ENCODE assay signal across 11 mouse cellular contexts in genomic region chr10:69046008-69046555, GRCm38 (mm10).
DNase-seq lines count a peak whose midpoint lies in the region; ATAC-seq and TF ChIP-seq lines count a peak whose summit lies in the region.
"Had no signal": no experiment of that assay in that cellular context is flagged by ENCODE, and none has a peak within 500 bp of the region (broad histone marks: within the 10 kb centered on the region; RNA-seq: fewer than 3 reads in every experiment).

No protein-coding gene starts in this region.

- no peak overlapping the region for H3K4me2 ChIP-seq in embryonic facial prominence, embryonic 12.5 days (replicated peaks)
- H3K4me2 ChIP-seq in limb, embryonic 14.5 days (replicated peaks; ENCODE audit: low read depth, low read length, severe bottlenecking), result no peak overlapping the region

- 37% methylated on average over 10 of the region's 10 CpGs for WGBS in kidney, adult 2 months
- 11% methylated on average over 10 of the region's 10 CpGs for WGBS in embryonic facial prominence, embryonic 12.5 days
- WGBS in limb, embryonic 14.5 days, result 14% methylated on average over 10 of the region's 10 CpGs

- peak; percentile 3 to 48 for DNase-seq in adrenal gland, adult (ENCODE audit: inconsistent age in 2 of 2, low spot score in 1 of 2)
- no peak for DNase-seq in adrenal gland, adult 18-20 months (ENCODE audit: low spot score in 2 of 2)
- DNase-seq in kidney, adult 2 months, result peak; percentile 33
- DNase-seq in kidney, adult 9 months, result no peak
- DNase-seq in limb, embryonic 14.5 days (ENCODE audit: low spot score), result peak; percentile 62
- no peak for DNase-seq in liver
- DNase-seq: layer of hippocampus, adult 9-11 months had no signal

- TF ChIP-seq CTCF in kidney, adult 2 months (conservative IDR thresholded peaks at IDR 0.05; ENCODE audit: insufficient read depth, insufficient read length, low read depth, low read length), result no peak

- no peaks in the 10 kb centered on the region; the same call in 1 of the 2 replicates for H3K4me1 ChIP-seq in kidney, adult 2 months (ENCODE audit: control insufficient read depth, insufficient read depth, low read length)
- H3K4me1 ChIP-seq in embryonic facial prominence, embryonic 12.5 days, result peaks cover 28% of the 10 kb centered on the region
- H3K4me1 ChIP-seq in limb, embryonic 14.5 days (ENCODE audit: control insufficient read depth, insufficient read depth, low read length), result peaks cover 28% of the 10 kb centered on the region

- H3K9ac ChIP-seq in embryonic facial prominence, embryonic 12.5 days, result no peak overlapping the region
- H3K9ac ChIP-seq in limb, embryonic 14.5 days (ENCODE audit: low read depth, low read length, severe bottlenecking), result no peak overlapping the region
- H3K9ac ChIP-seq: liver, embryonic 14.5 days had no signal

- H3K4me3 ChIP-seq in kidney, adult 2 months (ENCODE audit: insufficient read depth, low read depth, low read length), result no peak overlapping the region
- no peak overlapping the region for H3K4me3 ChIP-seq in embryonic facial prominence, embryonic 12.5 days
- H3K4me3 ChIP-seq in limb, embryonic 14.5 days (replicated peaks; ENCODE audit: low read length), result no peak overlapping the region
- H3K4me3 ChIP-seq: midbrain, embryonic 10.5 days had no signal

- H3K9me3 ChIP-seq in embryonic facial prominence, embryonic 12.5 days, result no peaks in the 10 kb centered on the region
- H3K9me3 ChIP-seq in limb, embryonic 14.5 days (ENCODE audit: control insufficient read depth, low read length), result no peaks in the 10 kb centered on the region
- H3K9me3 ChIP-seq: midbrain, embryonic 10.5 days had no signal

- no peak for TF ChIP-seq POLR2A in kidney, adult 2 months (IDR thresholded peaks at IDR 0.05; ENCODE audit: low read depth, low read length)
- TF ChIP-seq POLR2A in limb, embryonic 14.5 days (IDR thresholded peaks at IDR 0.05; ENCODE audit: borderline replicate concordance, extremely low read depth, insufficient read depth, insufficient read length), result no peak

- H3K27ac ChIP-seq in kidney, adult 2 months (ENCODE audit: insufficient read depth, low read depth, low read length), result no peak overlapping the region
- peak overlapping the region; percentile 58 for H3K27ac ChIP-seq in embryonic facial prominence, embryonic 12.5 days
- H3K27ac ChIP-seq in limb, embryonic 14.5 days (replicated peaks; ENCODE audit: low read depth, low read length), result no peak overlapping the region
- H3K27ac ChIP-seq: liver, embryonic 14.5 days; midbrain, embryonic 10.5 days had no signal

- no peaks in the 10 kb centered on the region for H3K27me3 ChIP-seq in kidney, adult 2 months (replicated peaks; ENCODE audit: control insufficient read depth, insufficient read depth, low read length)
- no peaks in the 10 kb centered on the region for H3K27me3 ChIP-seq in embryonic facial prominence, embryonic 12.5 days
- no peaks in the 10 kb centered on the region for H3K27me3 ChIP-seq in limb, embryonic 14.5 days (ENCODE audit: control insufficient read depth, insufficient read depth, low read length)

- no peaks in the 10 kb centered on the region for H3K36me3 ChIP-seq in kidney, adult 2 months (ENCODE audit: control insufficient read depth, insufficient read depth, low read length)
- no peaks in the 10 kb centered on the region for H3K36me3 ChIP-seq in embryonic facial prominence, embryonic 12.5 days
- no peaks in the 10 kb centered on the region for H3K36me3 ChIP-seq in limb, embryonic 14.5 days (ENCODE audit: control insufficient read depth, insufficient read depth, low read length)
- H3K36me3 ChIP-seq: midbrain, embryonic 10.5 days had no signal

- ATAC-seq in embryonic facial prominence, embryonic 12.5 days (ENCODE audit: insufficient number of reproducible peaks, insufficient read depth, low FRiP score, low TSS enrichment), result no peak
- no peak for ATAC-seq in limb, embryonic 14.5 days (ENCODE audit: low FRiP score, low read depth)
- ATAC-seq in erythroid progenitor cell, adult 5-6 weeks (replicated peaks; ENCODE audit: low FRiP score, poor library complexity, severe bottlenecking), result no peak

Comparison
In these comparisons a context has a peak if more than half of its experiments do, and no peak if none do; other contexts are left out.
1. DNase-seq: peak in adrenal gland, adult (2 of 2), kidney, adult 2 months (single experiment) and limb, embryonic 14.5 days (single experiment); none in adrenal gland, adult 18-20 months (0 of 2), kidney, adult 9 months (single experiment) and liver (single experiment).